Mouse (Mus musculus) testis, adult 2 months (tissue): Measurements from ENCODE around the gene Xbp1. TPM values are rescaled to one million over a fixed set of nuclear protein-coding genes. Genes with fewer than 3 reads are reported as not detected.
"Not testable (repeated sequence)": the region's sequence is repeated elsewhere in the genome, so short reads cannot be mapped to it uniquely, and the experiment has no call there.

Experiments
- H3K27ac ChIP-seq: fragments of 200-500 bp; 2 replicates; pipeline ENCODE4 v1.5.1; 2012; ENCODE audit warnings: low read depth, low read length; ENCODE audit not compliant: control insufficient read depth, insufficient read depth
- H3K27me3 ChIP-seq: fragments of 200-500 bp; 2 replicates; pipeline ENCODE4 v1.6.1; 2012; ENCODE audit warnings: mild to moderate bottlenecking, low read length, moderate library complexity; ENCODE audit not compliant: control insufficient read depth, insufficient read depth
- H3K36me3 ChIP-seq: fragments of 200-500 bp; 2 replicates; pipeline ENCODE4 v1.6.1; 2012; ENCODE audit warnings: mild to moderate bottlenecking, low read length; ENCODE audit not compliant: control insufficient read depth, insufficient read depth
- H3K4me1 ChIP-seq: fragments of 200-500 bp; 2 replicates; pipeline ENCODE4 v1.6.1; 2012; ENCODE audit warnings: low read length; ENCODE audit not compliant: control insufficient read depth, insufficient read depth
- H3K4me3 ChIP-seq: fragments of 200-500 bp; 2 replicates; pipeline ENCODE4 v1.5.1; 2012; ENCODE audit warnings: low read depth, mild to moderate bottlenecking, low read length, moderate library complexity, mixed read lengths; ENCODE audit not compliant: control insufficient read depth
- CTCF ChIP-seq: fragments of 200-500 bp; IDR thresholded peaks from 2 replicates; pipeline ENCODE4 v1.5.1; 2012; ENCODE audit warnings: low read depth, mild to moderate bottlenecking, inconsistent platforms, low read length, moderate library complexity; ENCODE audit not compliant: control insufficient read depth, insufficient read depth, insufficient replicate concordance
- POLR2A ChIP-seq: fragments of 200-500 bp; IDR thresholded peaks from 2 replicates; pipeline ENCODE4 v1.6.1; 2012; ENCODE audit warnings: low read depth, mild to moderate bottlenecking, inconsistent platforms, low read length, moderate library complexity; ENCODE audit not compliant: control insufficient read depth
- polyA plus RNA-seq: library from polyadenylated mRNA; depleted of rRNA; stranded (reverse); fragments of >200 nt; gene quantifications from 2 replicates; pipeline ENCODE4 v1.2.3, GENCODE M21; 2012

The Xbp1 gene
- polyA plus RNA-seq, 1 experiment: 9.0 TPM

GRCm38 (mm10) chr11:5540331-5540730, 19.9 kb downstream of the Xbp1 start:
- Histone ChIP-seq H3K27ac (peak overlapping the region; percentile 96), H3K27me3 (no peaks in the 10 kb centered on the region), H3K36me3 (peaks cover 3% of the 10 kb centered on the region), H3K4me3 (peak overlapping the region; percentile 96), H3K4me1 (peaks cover 4% of the 10 kb centered on the region)
- no peak for TF ChIP-seq POLR2A
- TF ChIP-seq CTCF: no peak

- Histone ChIP-seq H3K4me3 (peak overlapping the region; percentile 96), H3K27ac (peak overlapping the region; percentile 96), H3K27me3 (no peaks in the 10 kb centered on the region), H3K4me1 (peaks cover 4% of the 10 kb centered on the region), H3K36me3 (peaks cover 3% of the 10 kb centered on the region)
- TF ChIP-seq POLR2A (no peak; the same call in 1 of the 2 replicates), CTCF (no peak)
These were observed 20.9 kb downstream of the Xbp1 start for GRCm38 (mm10) chr11:5541230-5541798.

- peak within 1 kb of the TSS; percentile 96 for H3K4me3 ChIP-seq
- peaks cover 3% of the 10 kb centered on the region for H3K36me3 ChIP-seq
- TF ChIP-seq CTCF: 0 out of 2 replicates have a peak, but pooled peaks have one; percentile 2
- TF ChIP-seq POLR2A: peak; percentile 93
- peaks cover 4% of the 10 kb centered on the region for H3K4me1 ChIP-seq
- peak within 1 kb of the TSS; percentile 96 for H3K27ac ChIP-seq
- no peaks in the 10 kb centered on the region for H3K27me3 ChIP-seq
These were observed 21.5 kb downstream of the Xbp1 start, which contains the start of gene Ccdc117 for GRCm38 (mm10) chr11:5541799-5542481. Gene Ccdc117 (minus strand): TSS chr11:5542187.

- H3K36me3 ChIP-seq: peaks cover 3% of the 10 kb centered on the region
- peak overlapping the region; percentile 96 for H3K27ac ChIP-seq
- H3K4me1 ChIP-seq: peaks cover 4% of the 10 kb centered on the region
- H3K4me3 ChIP-seq: peak overlapping the region; percentile 96
- no peak for TF ChIP-seq POLR2A
- TF ChIP-seq CTCF: no peak
- no peaks in the 10 kb centered on the region for H3K27me3 ChIP-seq
These were observed 22.2 kb downstream of the Xbp1 start for GRCm38 (mm10) chr11:5542482-5543185.

GRCm38 (mm10) chr11:5543281-5543680, 22.8 kb downstream of the Xbp1 start:
- Histone ChIP-seq H3K4me1 (peaks cover 4% of the 10 kb centered on the region), H3K27me3 (no peaks in the 10 kb centered on the region), H3K4me3 (peak overlapping the region; percentile 31; the same call in 1 of the 2 replicates), H3K36me3 (peaks cover 3% of the 10 kb centered on the region), H3K27ac (no peak overlapping the region)
- TF ChIP-seq POLR2A: no peak
- no peak for TF ChIP-seq CTCF

GRCm38 (mm10) chr11:5544709-5545108, 24.2 kb downstream of the Xbp1 start:
- not testable (repeated sequence) for H3K36me3 ChIP-seq, H3K4me1 ChIP-seq, H3K27me3 ChIP-seq, H3K27ac ChIP-seq, H3K4me3 ChIP-seq

- peaks cover 1% of the 10 kb centered on the region for H3K4me1 ChIP-seq
- H3K27ac ChIP-seq: no peak overlapping the region
- peak overlapping the region; percentile 33; the same call in 1 of the 2 replicates for H3K4me3 ChIP-seq
- no peaks in the 10 kb centered on the region for H3K27me3 ChIP-seq
- no peak for TF ChIP-seq CTCF
- TF ChIP-seq POLR2A: no peak
- H3K36me3 ChIP-seq: peaks cover under 1% of the 10 kb centered on the region; the same call in 1 of the 2 replicates
These were observed 25.0 kb downstream of the Xbp1 start for GRCm38 (mm10) chr11:5545457-5545856.
